Mouse (Mus musculus) liver, postnatal 0 days (tissue): ENCODE data around the gene Zfand3. TPM values are rescaled to one million over a fixed set of nuclear protein-coding genes. Genes with fewer than 3 reads are reported as not detected.
A peak's percentile ranks its signal among the peaks of the same experiment; 100 is the strongest.

Experiments used
- ATAC-seq: fragments of 200-750 bp; cut with Nextera tagmentation; 2 replicates; pipeline ENCODE4 v1.8.0; 2017; ENCODE audit warnings: mild to moderate bottlenecking, moderate library complexity
- DNase-seq: peaks from one replicate; pipeline ENCODE4 v3.0.0-alpha.2; 2016
- H3K27ac ChIP-seq: fragments of 300-500 bp; sonication (generic); 2 replicates; pipeline ENCODE4 v1.5.1; 2014; ENCODE audit warnings: antibody characterized with exemption, moderate library complexity, mild to moderate bottlenecking, low read depth
- H3K27me3 ChIP-seq: fragments of 300-500 bp; sonication (generic); 2 replicates; pipeline ENCODE4 v1.6.1; 2014; ENCODE audit warnings: low read length, control low read depth, mixed read lengths; ENCODE audit not compliant: insufficient read depth
- H3K36me3 ChIP-seq: fragments of 300-500 bp; sonication (generic); replicated peaks from 2 replicates; pipeline ENCODE4 v1.6.1; 2014; ENCODE audit warnings: mild to moderate bottlenecking, control low read depth, low read length, moderate library complexity, mixed read lengths; ENCODE audit not compliant: insufficient read depth
- H3K4me1 ChIP-seq: fragments of 300-500 bp; sonication (generic); 2 replicates; pipeline ENCODE4 v1.6.1; 2014; ENCODE audit warnings: antibody characterized with exemption, mild to moderate bottlenecking, control low read depth; ENCODE audit not compliant: insufficient read depth
- H3K4me2 ChIP-seq: fragments of 300-500 bp; sonication (generic); 2 replicates; pipeline ENCODE4 v1.6.1; 2014; ENCODE audit warnings: low read depth, mild to moderate bottlenecking, low read length, moderate library complexity, mixed read lengths
- H3K4me3 ChIP-seq: fragments of 300-500 bp; sonication (generic); 2 replicates; pipeline ENCODE4 v1.5.1; 2014; ENCODE audit warnings: low read depth, low read length
- H3K9ac ChIP-seq: fragments of 300-500 bp; sonication (generic); replicated peaks from 2 replicates; pipeline ENCODE4 v1.6.1; 2014; ENCODE audit warnings: mild to moderate bottlenecking, moderate library complexity
- H3K9me3 ChIP-seq: fragments of 300-500 bp; sonication (generic); 2 replicates; pipeline ENCODE4 v1.6.1; 2016; ENCODE audit warnings: mild to moderate bottlenecking, control low read depth, low read length, mixed read lengths
- CTCF ChIP-seq: sonication (generic); IDR thresholded peaks from 2 replicates; pipeline ENCODE4 v1.5.1; 2016; ENCODE audit warnings: antibody characterized with exemption, low read depth
- EP300 ChIP-seq: IDR thresholded peaks from 2 replicates; pipeline ENCODE4 v1.6.1; 2016; ENCODE audit warnings: antibody characterized with exemption, low read depth, mild to moderate bottlenecking
- WGBS: fragments of 180-500 bp; shearing (Covaris S2); extraction: QIAGEN DNeasy Blood & Tissue Kit; methylation state at CpG from one replicate; pipeline ENCODE4 v1.1.7; 2014; ENCODE audit not compliant: insufficient replicate concordance; 5-methylcytosine and 5-hydroxymethylcytosine counted together
- polyA plus RNA-seq: library from polyadenylated mRNA; unstranded; fragments of >200 nt; fragmentation: Nextera tagmentation; extraction: Ambion mirVana; gene quantifications from 2 replicates; pipeline ENCODE4 v1.2.1, GENCODE M21; 2015

The Zfand3 gene
- polyA plus RNA-seq, 1 experiment from 2014 or later = 24.7 TPM

GRCm38 (mm10) chr17:30111556-30111955 lies 107.0 kb downstream of the Zfand3 start:
- H3K4me3 ChIP-seq = no peak overlapping the region
- 0 out of 2 replicates have a peak, but pooled peaks cover 5% of the 10 kb centered on the region for H3K36me3 ChIP-seq
- WGBS = 70% methylated on average over 5 of the region's 5 CpGs
- H3K4me1 ChIP-seq = peaks cover 7% of the 10 kb centered on the region
- H3K9ac ChIP-seq = no peak overlapping the region
- DNase-seq (no peak), ATAC-seq (no peak)
- no peak overlapping the region for H3K4me2 ChIP-seq
- no peaks in the 10 kb centered on the region for H3K9me3 ChIP-seq
- no peak for TF ChIP-seq CTCF
- no peak for TF ChIP-seq EP300
- H3K27me3 ChIP-seq = no peaks in the 10 kb centered on the region
- no peak overlapping the region for H3K27ac ChIP-seq

- TF ChIP-seq CTCF (no peak), EP300 (no peak)
- peaks cover 7% of the 10 kb centered on the region for H3K4me1 ChIP-seq
These were observed 107.5 kb downstream of the Zfand3 start for GRCm38 (mm10) chr17:30112080-30112479.

GRCm38 (mm10) chr17:30112555-30113305 lies 108.2 kb downstream of the Zfand3 start:
- WGBS = 52% methylated on average over 7 of the region's 7 CpGs
- Histone ChIP-seq H3K9ac (no peak overlapping the region), H3K27me3 (no peaks in the 10 kb centered on the region), H3K4me2 (no peak overlapping the region), H3K27ac (no peak overlapping the region), H3K4me3 (no peak overlapping the region), H3K9me3 (no peaks in the 10 kb centered on the region), H3K36me3 (0 out of 2 replicates have a peak, but pooled peaks cover 5% of the 10 kb centered on the region), H3K4me1 (peaks cover 7% of the 10 kb centered on the region)
- DNase-seq (no peak), ATAC-seq (no peak)
- no peak for TF ChIP-seq CTCF
- TF ChIP-seq EP300 = no peak

More at GRCm38 (mm10) chr17:30112080-30112479, 107.5 kb downstream of the Zfand3 start:
- Histone ChIP-seq H3K4me2 (no peak overlapping the region), H3K36me3 (0 out of 2 replicates have a peak, but pooled peaks cover 5% of the 10 kb centered on the region), H3K27me3 (no peaks in the 10 kb centered on the region), H3K9me3 (no peaks in the 10 kb centered on the region), H3K27ac (no peak overlapping the region), H3K4me3 (no peak overlapping the region), H3K9ac (no peak overlapping the region)
- DNase-seq = no peak
- WGBS = 74% methylated on average over 4 of the region's 4 CpGs
- no peak for ATAC-seq

DNA sequence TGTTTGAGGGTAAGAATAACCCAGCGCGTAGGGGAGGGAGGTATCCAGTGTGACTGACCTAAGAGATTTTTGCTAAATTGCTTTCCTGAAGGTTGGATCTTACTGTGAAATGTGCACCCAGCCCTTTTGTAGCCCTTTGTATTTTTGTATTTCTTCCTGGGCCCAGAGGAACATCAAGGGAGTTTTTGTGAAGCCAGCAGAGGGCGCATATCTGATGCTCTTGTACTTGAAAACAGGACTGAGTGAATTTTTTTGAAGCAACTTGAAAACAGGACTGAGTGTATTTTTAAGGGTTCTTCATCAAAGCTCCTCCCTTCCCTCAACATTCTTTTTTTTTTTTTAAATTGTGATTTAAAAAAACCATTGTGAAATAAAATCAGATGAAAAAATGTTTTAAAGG lies 110.2 kb downstream of the Zfand3 start:
- H3K27ac ChIP-seq = no peak overlapping the region
- no peak overlapping the region for H3K9ac ChIP-seq
- peak; percentile 59 for TF ChIP-seq CTCF
- TF ChIP-seq EP300 = no peak
- no peak overlapping the region for H3K4me3 ChIP-seq
- 0 out of 2 replicates have a peak, but pooled peaks cover 5% of the 10 kb centered on the region for H3K36me3 ChIP-seq
- no peaks in the 10 kb centered on the region for H3K9me3 ChIP-seq
- no peak for DNase-seq
- no peaks in the 10 kb centered on the region for H3K27me3 ChIP-seq
- no peak overlapping the region for H3K4me2 ChIP-seq
- H3K4me1 ChIP-seq = peaks cover 7% of the 10 kb centered on the region
- WGBS = 88% methylated on average over 3 of the region's 3 CpGs
- ATAC-seq = no peak

- H3K9ac ChIP-seq = no peak overlapping the region
- no peak for ATAC-seq
- 85% methylated on average over 5 of the region's 5 CpGs for WGBS
- H3K27ac ChIP-seq = no peak overlapping the region
- H3K4me1 ChIP-seq = peaks cover 7% of the 10 kb centered on the region
- H3K27me3 ChIP-seq = no peaks in the 10 kb centered on the region
- no peak overlapping the region for H3K4me3 ChIP-seq
- no peak for DNase-seq
- no peak overlapping the region for H3K4me2 ChIP-seq
- no peak for TF ChIP-seq CTCF
- TF ChIP-seq EP300 = no peak
- 0 out of 2 replicates have a peak, but pooled peaks cover 5% of the 10 kb centered on the region for H3K36me3 ChIP-seq
- H3K9me3 ChIP-seq = no peaks in the 10 kb centered on the region
These were observed 111.7 kb downstream of the Zfand3 start for GRCm38 (mm10) chr17:30116226-30116625.

DNA sequence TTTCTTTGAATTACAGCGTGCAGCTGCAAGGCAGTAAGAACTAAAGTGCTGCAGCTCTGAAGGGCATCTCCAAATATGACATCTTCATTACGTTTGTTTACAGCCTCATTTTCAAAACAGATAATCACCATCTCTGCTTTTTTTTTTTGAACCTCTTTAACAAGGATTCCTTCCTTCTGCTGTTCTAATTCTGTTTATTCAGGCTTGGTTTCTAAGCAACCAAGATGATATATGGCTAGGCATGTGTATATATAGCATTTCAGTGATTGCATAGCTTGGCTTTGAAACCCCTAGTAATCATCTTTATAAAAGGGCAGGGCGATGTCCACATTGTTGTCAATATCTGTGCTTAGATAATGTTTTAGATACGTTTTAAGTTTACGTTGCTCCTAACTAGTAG lies 113.5 kb downstream of the Zfand3 start:
- WGBS = 80% methylated on average over 5 of the region's 5 CpGs
- Histone ChIP-seq H3K9ac (no peak overlapping the region), H3K9me3 (no peaks in the 10 kb centered on the region), H3K36me3 (0 out of 2 replicates have a peak, but pooled peaks cover 6% of the 10 kb centered on the region), H3K4me3 (no peak overlapping the region), H3K27ac (no peak overlapping the region), H3K4me2 (no peak overlapping the region), H3K27me3 (no peaks in the 10 kb centered on the region), H3K4me1 (peaks cover 2% of the 10 kb centered on the region)
- no peak for TF ChIP-seq CTCF
- TF ChIP-seq EP300 = no peak
- no peak for DNase-seq
- no peak for ATAC-seq
